Mouse (Mus musculus) hindbrain, embryonic 10.5 days (tissue): ENCODE measurements around the gene 4930512M02Rik. TPM values are rescaled to one million over a fixed set of nuclear protein-coding genes. Genes with fewer than 3 reads are reported as not detected.

Source experiments
- DNase-seq: peaks from one replicate; pipeline ENCODE4 v3.0.0-alpha.2; 2017; ENCODE audit warnings: low spot score
- H3K27ac ChIP-seq: fragments of 300-500 bp; sonication (generic); 2 replicates; pipeline ENCODE4 v1.5.1; 2016; ENCODE audit warnings: mild to moderate bottlenecking, moderate library complexity
- H3K27me3 ChIP-seq: fragments of 300-500 bp; sonication (generic); 2 replicates; pipeline ENCODE4 v1.6.1; 2016; ENCODE audit warnings: mild to moderate bottlenecking; ENCODE audit not compliant: poor library complexity, insufficient read depth, severe bottlenecking
- H3K36me3 ChIP-seq: fragments of 300-500 bp; sonication (generic); 2 replicates; pipeline ENCODE4 v1.6.1; 2016; ENCODE audit warnings: mild to moderate bottlenecking, moderate library complexity
- H3K4me1 ChIP-seq: fragments of 300-500 bp; sonication (generic); replicated peaks from 2 replicates; pipeline ENCODE4 v1.6.1; 2016; ENCODE audit warnings: mild to moderate bottlenecking
- H3K4me3 ChIP-seq: fragments of 300-500 bp; sonication (generic); 2 replicates; pipeline ENCODE4 v1.5.1; 2016; ENCODE audit warnings: mild to moderate bottlenecking, moderate library complexity
- H3K9me3 ChIP-seq: fragments of 300-500 bp; sonication (generic); 2 replicates; pipeline ENCODE4 v1.6.1; 2016; ENCODE audit warnings: mild to moderate bottlenecking, moderate library complexity
- WGBS: fragments of 180-500 bp; shearing (Covaris S2); methylation state at CpG from one replicate; pipeline ENCODE4 v1.1.7; 2016; 5-methylcytosine and 5-hydroxymethylcytosine counted together
- polyA plus RNA-seq: library from polyadenylated mRNA; unstranded; fragments of >200 nt; fragmentation: Nextera tagmentation; extraction: Ambion mirVana; gene quantifications from 2 replicates; pipeline ENCODE4 v1.2.1, GENCODE M21; 2016

The 4930512M02Rik gene
- polyA plus RNA-seq, 1 experiment from 2014 or later, result not detected

GRCm38 (mm10) chr11:11624073-11624705 lies 3.4 kb downstream of the 4930512M02Rik start:
- no peak for DNase-seq
- no peak overlapping the region for H3K27ac ChIP-seq
- H3K36me3 ChIP-seq, result no peaks in the 10 kb centered on the region
- no peaks in the 10 kb centered on the region for H3K4me1 ChIP-seq
- 62% methylated on average over 4 of the region's 4 CpGs for WGBS
- no peak overlapping the region for H3K4me3 ChIP-seq
- H3K9me3 ChIP-seq, result no peaks in the 10 kb centered on the region
- no peaks in the 10 kb centered on the region for H3K27me3 ChIP-seq

DNA sequence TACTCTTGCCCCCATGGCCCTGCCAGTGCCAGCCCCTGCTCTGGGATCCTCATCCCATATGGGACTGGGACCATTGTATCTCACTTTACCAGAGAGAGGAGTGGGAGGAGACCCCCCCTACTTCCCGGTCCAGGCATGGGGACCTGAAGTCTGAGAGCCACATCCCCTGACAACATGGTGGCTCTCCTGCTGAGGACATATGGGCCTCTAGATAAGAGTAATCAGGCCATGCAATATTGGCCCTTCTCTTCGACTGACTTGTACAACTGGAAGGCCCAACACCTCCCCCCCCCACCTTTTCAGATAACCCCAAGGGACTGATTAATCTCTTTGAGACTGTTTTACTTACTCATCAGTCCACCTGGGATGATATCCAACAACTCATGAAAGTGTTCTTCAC lies 18.4 kb downstream of the 4930512M02Rik start:
- Histone ChIP-seq H3K27me3 (no peaks in the 10 kb centered on the region), H3K27ac (no peak overlapping the region), H3K9me3 (peaks cover 25% of the 10 kb centered on the region), H3K4me1 (no peaks in the 10 kb centered on the region), H3K36me3 (no peaks in the 10 kb centered on the region), H3K4me3 (no peak overlapping the region)
- 93% methylated on average over 2 of the region's 2 CpGs for WGBS
- DNase-seq, result no peak

- Histone ChIP-seq H3K36me3 (no peaks in the 10 kb centered on the region), H3K27me3 (no peaks in the 10 kb centered on the region), H3K27ac (no peak overlapping the region), H3K4me1 (no peaks in the 10 kb centered on the region), H3K9me3 (no peaks in the 10 kb centered on the region), H3K4me3 (no peak overlapping the region)
- WGBS, result 89% methylated on average over 2 of the region's 2 CpGs
- DNase-seq, result no peak
Measured at GRCm38 (mm10) chr11:11587327-11587726, 40.3 kb downstream of the 4930512M02Rik start.

DNA sequence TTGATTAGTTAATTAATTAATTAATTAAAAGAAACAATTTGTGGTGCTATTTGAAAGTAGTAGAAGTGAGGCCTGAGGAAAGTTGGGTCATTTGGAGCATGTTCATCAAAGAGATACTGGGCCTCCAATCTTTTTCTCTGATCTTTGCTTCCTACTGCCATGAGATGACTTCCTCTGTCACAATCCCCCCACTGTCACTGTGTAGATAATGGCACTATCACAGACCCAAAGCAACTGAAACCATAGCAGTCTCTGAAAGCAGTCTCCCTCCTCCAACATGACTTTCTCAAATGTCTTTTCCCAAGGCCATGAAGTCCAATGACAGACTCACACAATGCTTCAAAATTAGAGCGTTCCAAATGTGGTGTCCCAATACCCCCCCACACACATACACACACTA lies 41.2 kb downstream of the 4930512M02Rik start:
- 93% methylated on average over 1 of the region's 1 CpGs for WGBS
- H3K4me1 ChIP-seq, result no peaks in the 10 kb centered on the region
- H3K36me3 ChIP-seq, result no peaks in the 10 kb centered on the region
- H3K27ac ChIP-seq, result no peak overlapping the region
- H3K4me3 ChIP-seq, result no peak overlapping the region
- H3K27me3 ChIP-seq, result no peaks in the 10 kb centered on the region
- no peaks in the 10 kb centered on the region for H3K9me3 ChIP-seq
- DNase-seq, result no peak

GRCm38 (mm10) chr11:11573691-11574090 lies 53.9 kb downstream of the 4930512M02Rik start:
- 70% methylated on average over 6 of the region's 6 CpGs for WGBS
- Histone ChIP-seq H3K27me3 (no peaks in the 10 kb centered on the region), H3K4me3 (no peak overlapping the region), H3K9me3 (no peaks in the 10 kb centered on the region), H3K36me3 (no peaks in the 10 kb centered on the region), H3K4me1 (no peaks in the 10 kb centered on the region), H3K27ac (no peak overlapping the region)
- no peak for DNase-seq

DNA sequence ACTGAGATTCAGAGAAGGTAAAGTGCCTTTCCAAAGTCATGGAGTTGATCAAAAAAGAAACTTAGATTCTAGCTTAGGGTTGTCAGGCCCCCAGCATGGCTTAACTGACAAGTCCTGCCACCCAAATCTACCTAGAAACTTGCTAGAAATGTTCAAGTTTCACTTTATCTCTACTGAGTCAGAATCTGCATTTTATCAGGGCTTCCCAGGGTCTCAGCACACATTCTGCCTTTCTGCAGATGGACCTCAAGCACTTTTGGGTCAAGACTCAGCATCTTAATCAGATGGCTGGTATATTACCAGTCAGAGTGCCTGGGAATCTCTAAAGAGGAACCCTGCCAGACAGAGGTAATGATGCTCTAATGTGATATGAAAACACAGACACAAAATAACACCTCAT lies 56.9 kb downstream of the 4930512M02Rik start:
- H3K9me3 ChIP-seq, result no peaks in the 10 kb centered on the region

DNA sequence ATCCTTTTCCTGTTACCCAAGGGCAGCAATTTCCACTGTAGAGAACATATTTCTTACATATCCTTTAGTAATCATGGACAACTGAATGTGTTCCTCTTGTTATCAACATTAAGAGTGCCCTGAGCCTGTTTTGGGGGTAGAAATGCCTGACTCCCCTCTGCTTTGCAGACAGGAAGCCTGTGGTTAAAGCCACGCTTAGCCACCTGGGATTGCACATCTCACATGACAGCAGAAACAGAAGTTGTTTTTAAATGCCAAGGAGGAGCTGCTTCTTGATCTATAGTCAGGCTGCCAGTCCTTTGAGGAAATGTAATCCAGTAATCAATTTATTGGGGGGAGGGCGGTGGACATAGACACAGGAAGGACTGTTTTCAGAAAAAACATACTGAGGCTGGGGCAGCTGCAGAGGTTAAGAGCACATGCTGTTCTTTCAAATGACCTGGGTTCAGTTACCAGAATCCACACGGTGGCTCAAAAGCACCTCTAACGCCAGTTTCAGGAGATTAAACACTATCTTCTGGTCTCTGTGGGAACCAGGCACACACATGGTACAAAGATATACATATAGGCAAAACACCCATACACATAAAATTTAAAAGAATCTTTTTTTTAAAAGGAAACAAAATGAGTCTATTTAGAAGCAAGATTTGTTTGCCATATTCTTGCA lies 58.0 kb downstream of the 4930512M02Rik start:
- no peaks in the 10 kb centered on the region for H3K9me3 ChIP-seq
- H3K36me3 ChIP-seq, result no peaks in the 10 kb centered on the region
- H3K4me3 ChIP-seq, result no peak overlapping the region
- DNase-seq, result no peak
- no peaks in the 10 kb centered on the region for H3K27me3 ChIP-seq
- no peak overlapping the region for H3K27ac ChIP-seq
- H3K4me1 ChIP-seq, result no peaks in the 10 kb centered on the region
- WGBS, result 61% methylated on average over 4 of the region's 4 CpGs

More for the DNA sequence above, 56.9 kb downstream of the 4930512M02Rik start:
- DNase-seq, result no peak
- H3K4me3 ChIP-seq, result no peak overlapping the region
- no peaks in the 10 kb centered on the region for H3K4me1 ChIP-seq
- H3K27me3 ChIP-seq, result no peaks in the 10 kb centered on the region
- no peaks in the 10 kb centered on the region for H3K36me3 ChIP-seq
- H3K27ac ChIP-seq, result no peak overlapping the region

DNA sequence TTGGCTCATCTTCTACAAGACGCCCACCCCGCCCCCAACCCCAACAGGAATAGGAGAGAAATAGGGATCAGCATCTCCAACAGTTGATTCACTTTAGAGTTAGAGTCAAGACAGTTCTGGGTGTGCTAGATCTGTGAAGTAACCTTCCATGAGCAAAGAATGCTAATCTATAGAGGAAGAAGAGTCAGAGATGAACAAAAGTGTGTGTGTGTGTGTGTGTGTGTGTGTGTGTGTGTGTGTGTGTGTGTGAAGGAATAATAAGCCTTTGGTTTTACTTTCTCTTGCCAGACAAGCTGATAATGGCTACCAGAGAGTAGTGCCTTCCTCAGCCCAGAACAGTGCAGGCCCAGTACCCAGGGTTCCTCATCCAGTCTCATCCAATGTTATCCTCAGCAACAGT lies 59.6 kb downstream of the 4930512M02Rik start:
- no peaks in the 10 kb centered on the region for H3K36me3 ChIP-seq
- no peak overlapping the region for H3K27ac ChIP-seq
- H3K4me3 ChIP-seq, result no peak overlapping the region
- no peak for DNase-seq
- no peaks in the 10 kb centered on the region for H3K27me3 ChIP-seq
- WGBS, result 92% methylated on average over 2 of the region's 2 CpGs
- H3K9me3 ChIP-seq, result no peaks in the 10 kb centered on the region
- no peaks in the 10 kb centered on the region for H3K4me1 ChIP-seq

- Histone ChIP-seq H3K27ac (no peak overlapping the region), H3K27me3 (no peaks in the 10 kb centered on the region), H3K4me1 (no peaks in the 10 kb centered on the region), H3K4me3 (no peak overlapping the region), H3K9me3 (no peaks in the 10 kb centered on the region), H3K36me3 (no peaks in the 10 kb centered on the region)
- no peak for DNase-seq
- WGBS, result 81% methylated on average over 6 of the region's 6 CpGs
Measured at GRCm38 (mm10) chr11:11565146-11565820, 62.4 kb downstream of the 4930512M02Rik start.

- H3K9me3 ChIP-seq, result no peaks in the 10 kb centered on the region
- DNase-seq, result no peak
- no peaks in the 10 kb centered on the region for H3K4me1 ChIP-seq
- WGBS, result 85% methylated on average over 7 of the region's 7 CpGs
- no peak overlapping the region for H3K27ac ChIP-seq
- no peak overlapping the region for H3K4me3 ChIP-seq
- H3K36me3 ChIP-seq, result no peaks in the 10 kb centered on the region
- H3K27me3 ChIP-seq, result no peaks in the 10 kb centered on the region
Measured at GRCm38 (mm10) chr11:11564266-11565044, 63.2 kb downstream of the 4930512M02Rik start.

- no peak overlapping the region for H3K27ac ChIP-seq
- H3K36me3 ChIP-seq, result no peaks in the 10 kb centered on the region
- no peaks in the 10 kb centered on the region for H3K9me3 ChIP-seq
- no peak for DNase-seq
- H3K27me3 ChIP-seq, result no peaks in the 10 kb centered on the region
- H3K4me3 ChIP-seq, result no peak overlapping the region
- no peaks in the 10 kb centered on the region for H3K4me1 ChIP-seq
- 88% methylated on average over 6 of the region's 6 CpGs for WGBS
Measured at GRCm38 (mm10) chr11:11561118-11561517, 66.5 kb downstream of the 4930512M02Rik start.

- Histone ChIP-seq H3K27me3 (no peaks in the 10 kb centered on the region), H3K27ac (no peak overlapping the region), H3K36me3 (no peaks in the 10 kb centered on the region), H3K9me3 (no peaks in the 10 kb centered on the region), H3K4me1 (no peaks in the 10 kb centered on the region), H3K4me3 (no peak overlapping the region)
- 92% methylated on average over 7 of the region's 7 CpGs for WGBS
- no peak for DNase-seq
Measured at GRCm38 (mm10) chr11:11559099-11559686, 68.4 kb downstream of the 4930512M02Rik start.
